Mouse (Mus musculus): ENCODE results near the gene Zfp92.
A peak's percentile ranks its signal among the peaks of the same experiment; 100 is the strongest.
"Not testable (repeated sequence)": the region's sequence is repeated elsewhere in the genome, so short reads cannot be mapped to it uniquely, and the experiment has no call there.

The Zfp92 gene

DNA sequence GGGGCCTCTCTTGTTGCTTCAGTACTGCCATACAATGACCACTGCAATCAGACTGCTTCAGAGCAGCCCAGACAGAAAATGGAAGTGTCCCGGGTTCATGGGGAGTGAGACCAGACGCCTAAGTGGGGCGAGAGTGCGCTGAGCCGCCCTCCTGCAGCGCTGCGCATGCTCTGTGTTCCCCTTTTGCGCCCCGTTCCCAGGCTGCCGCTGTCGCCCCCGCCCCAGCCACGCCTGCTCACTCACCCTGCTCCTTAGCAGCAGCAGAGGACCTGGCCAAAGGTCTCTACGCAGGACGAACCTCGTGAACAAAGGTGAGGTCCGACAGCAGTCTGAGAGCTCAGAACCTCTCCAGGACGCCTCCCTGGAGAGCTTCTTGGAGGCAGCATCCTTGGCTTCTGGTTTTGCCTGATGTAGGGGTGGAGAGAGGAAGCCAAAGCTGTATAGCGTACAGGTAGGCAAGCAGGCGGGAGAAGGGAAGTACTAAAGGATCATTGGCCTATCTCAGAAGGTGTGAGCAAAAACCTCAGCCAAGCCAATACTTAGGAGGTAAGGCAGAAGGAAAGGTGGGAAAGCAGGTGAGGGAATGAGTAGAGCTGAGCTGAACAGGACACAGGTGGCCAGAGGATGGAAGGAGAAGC, at the start of gene Zfp92:
TSS of gene Zfp92 (plus strand) at position 217 of the 638 bp plus-strand sequence.
- no peak for DNase-seq

GRCm38 (mm10) chrX:73363291-73363690, 47.6 kb upstream of the Zfp92 start:
- DNase-seq, result peak; percentile 10

DNA sequence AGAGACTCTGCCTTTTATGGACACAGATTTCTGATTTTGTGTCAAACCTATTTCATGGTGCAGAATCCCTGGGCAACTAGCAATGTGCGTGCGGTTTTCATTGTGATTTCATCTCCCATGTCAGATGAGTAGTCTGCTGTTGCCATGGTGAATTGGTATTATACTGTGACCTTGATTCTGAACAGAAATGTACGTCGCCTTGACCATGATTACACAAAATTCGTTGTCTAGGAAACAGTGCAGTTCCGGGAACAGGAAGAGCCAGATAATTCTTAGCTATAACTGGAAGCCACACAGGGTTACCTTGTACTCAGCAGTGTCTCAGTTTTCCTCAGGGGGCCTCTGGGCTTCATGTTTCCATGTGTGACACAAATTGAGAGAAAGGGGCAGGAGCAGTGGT, 26.5 kb upstream of the Zfp92 start:
- no peak for DNase-seq

- DNase-seq, result no peak
Measured at GRCm38 (mm10) chrX:73384924-73385323, 26.0 kb upstream of the Zfp92 start.

GRCm38 (mm10) chrX:73391481-73391880, 19.4 kb upstream of the Zfp92 start:
- no peak for DNase-seq

DNA sequence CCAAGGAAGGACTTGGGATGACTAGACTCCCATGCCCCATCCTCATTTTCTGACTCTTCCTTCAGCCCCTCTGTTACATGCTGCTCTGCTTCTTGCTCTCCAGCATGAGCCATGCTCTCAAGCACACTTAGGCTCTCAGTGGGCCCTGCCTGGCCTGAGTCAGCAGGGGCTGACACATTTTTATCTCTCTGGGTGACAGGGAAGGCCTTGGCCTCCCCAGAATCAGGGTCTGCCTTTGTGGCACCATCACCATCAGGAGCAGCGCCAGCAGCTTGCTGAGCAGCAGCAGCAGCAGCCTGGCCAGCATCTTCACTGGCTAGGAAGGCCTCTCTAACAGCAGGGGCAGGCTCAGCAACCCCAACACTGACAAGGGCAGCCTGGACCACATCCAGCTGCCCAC, 14.4 kb upstream of the Zfp92 start:
- DNase-seq, result no peak

- DNase-seq, result not testable (repeated sequence)
Measured at GRCm38 (mm10) chrX:73398636-73399035, 12.3 kb upstream of the Zfp92 start, which contains the start of gene Gm18336. Gene Gm18336, minus strand, starts transcription at chrX:73398736.

DNA sequence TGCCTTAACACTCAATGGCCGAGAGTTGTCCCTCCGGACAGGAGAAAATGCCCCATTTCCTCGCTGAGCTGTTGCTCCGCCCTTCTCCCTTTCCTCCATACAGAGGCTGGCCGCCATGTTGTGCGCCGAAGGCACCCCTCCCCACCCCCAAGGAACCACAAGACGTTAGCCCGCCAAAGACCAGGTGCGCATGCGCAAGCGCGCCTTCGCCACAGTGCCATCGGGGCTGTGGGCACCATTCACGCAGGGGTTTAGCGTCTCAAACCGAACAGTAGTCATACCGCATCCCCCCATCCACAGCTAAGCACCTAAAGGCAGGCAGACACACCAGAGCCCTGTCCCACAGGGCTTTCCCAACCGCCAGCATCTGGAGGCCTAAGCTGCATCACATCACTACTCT, 9.9 kb upstream of the Zfp92 start:
- DNase-seq, result no peak

DNA sequence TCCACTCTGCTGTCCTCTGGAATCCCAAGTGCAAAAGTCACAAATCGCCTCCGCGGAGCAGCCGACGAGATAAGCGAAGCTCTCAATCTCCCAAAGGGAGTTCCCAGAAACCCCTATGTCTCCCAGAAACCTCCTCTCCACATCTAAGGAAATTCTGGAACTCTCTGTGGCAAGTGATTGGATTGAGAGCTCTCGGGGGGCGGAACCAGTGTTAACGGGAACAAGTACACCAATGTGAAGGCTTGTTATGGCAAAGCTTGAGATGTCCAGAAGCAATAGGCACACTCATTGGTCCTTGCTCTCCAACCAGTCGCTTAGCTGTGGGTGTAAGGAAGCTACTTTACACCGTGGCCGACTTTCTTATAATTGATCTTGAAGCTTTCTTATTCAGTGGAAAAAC, 9.3 kb upstream of the Zfp92 start:
- no peak for DNase-seq

DNA sequence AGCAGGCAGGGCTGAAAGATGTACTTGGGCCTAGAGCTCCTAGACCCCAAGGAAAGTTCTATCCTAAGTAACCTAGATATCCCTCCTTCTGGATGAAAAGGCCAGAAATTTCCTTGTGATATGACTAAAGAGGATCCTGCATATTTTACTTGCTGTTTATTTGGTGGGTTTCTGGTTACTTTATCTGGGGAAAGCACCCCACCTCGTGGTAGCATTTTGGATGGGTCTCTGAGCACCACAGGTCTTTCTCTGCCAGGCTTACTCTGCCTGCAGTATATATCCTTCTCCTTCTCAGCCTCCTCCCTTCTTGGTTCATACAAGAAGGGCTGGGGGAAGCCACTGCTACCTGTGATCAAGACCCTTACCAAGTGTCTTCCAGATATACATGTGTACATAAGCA, 1.9 kb downstream of the Zfp92 start:
- no peak for DNase-seq

GRCm38 (mm10) chrX:73430036-73430435, 19.1 kb downstream of the Zfp92 start:
- peak; percentile 11 for DNase-seq

- peak; percentile 21 for DNase-seq
Measured at GRCm38 (mm10) chrX:73432850-73433249, 22.0 kb downstream of the Zfp92 start.

DNA sequence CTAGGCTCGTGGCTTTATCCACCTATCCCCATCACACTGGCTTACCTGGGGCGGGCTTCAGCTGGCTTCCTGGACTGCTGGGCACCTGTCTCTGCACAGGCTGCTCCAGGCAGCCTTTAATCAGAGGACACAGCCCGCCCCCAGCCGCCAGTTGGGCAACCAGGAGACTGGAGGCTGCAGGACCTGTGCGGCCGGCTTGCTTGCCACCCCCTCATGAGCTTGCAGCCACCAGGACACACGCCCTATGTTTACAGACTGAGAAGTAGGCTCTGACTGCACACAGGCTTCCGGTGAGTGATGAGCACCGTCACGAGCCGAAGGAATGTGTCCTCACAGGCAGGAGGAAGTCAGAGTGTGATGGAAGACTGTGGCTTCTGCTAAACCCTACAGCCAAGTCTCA, 24.4 kb downstream of the Zfp92 start, which contains the start of gene Trex2:
TSS of gene Trex2 (minus strand) at position 93 of the 400 bp plus-strand sequence.
- peak; percentile 14 for DNase-seq

DNA sequence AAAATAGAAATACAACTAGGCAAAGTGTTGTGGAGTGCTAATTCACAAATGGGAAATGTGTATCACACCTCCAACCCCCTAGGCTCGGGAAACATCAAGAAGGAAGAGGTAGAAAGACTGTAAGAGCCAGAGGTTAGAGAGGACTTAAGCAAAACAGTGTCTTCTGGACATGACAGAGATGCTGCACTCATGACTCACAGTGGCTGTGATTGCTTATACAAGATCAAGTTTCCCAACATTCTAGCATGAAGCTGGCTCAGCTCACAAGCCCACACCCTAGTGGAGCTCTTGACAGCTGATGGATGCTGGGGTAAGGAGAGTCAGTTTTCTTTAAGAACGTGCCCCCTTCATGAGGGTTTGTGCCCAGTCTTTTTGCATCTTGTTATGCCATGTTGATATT, 30.5 kb downstream of the Zfp92 start:
- no peak for DNase-seq

- DNase-seq, result peak; percentile 80
Measured at GRCm38 (mm10) chrX:73451949-73452348, 41.1 kb downstream of the Zfp92 start.

DNA sequence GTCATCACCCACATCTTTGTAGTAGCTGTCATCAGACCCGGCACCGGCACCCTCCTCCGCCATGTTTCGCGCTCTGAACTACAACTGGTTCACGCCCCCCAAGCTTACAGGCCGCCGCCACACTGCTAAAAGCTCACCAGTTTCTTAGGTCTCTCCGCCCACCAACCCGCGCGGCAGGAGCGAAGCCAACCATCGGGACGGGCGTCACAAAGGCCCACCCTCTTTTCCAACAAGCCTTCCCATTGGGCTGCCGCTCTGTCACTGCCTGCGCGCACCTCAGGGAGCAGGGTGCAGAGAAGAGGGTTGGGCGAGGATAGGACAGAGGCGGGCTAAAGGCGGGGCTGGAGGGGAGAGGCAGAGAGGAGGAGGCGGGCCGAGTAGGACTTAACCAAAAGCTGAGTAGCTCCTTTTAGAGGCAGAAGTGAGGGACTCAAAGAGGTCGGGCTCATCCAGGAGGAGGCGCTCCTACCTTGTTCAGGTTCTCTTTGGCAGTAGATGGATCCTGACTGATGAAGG, 48.0 kb downstream of the Zfp92 start, which contains the start of gene Haus7:
TSS of gene Haus7 (minus strand) at position 168 of the 516 bp plus-strand sequence.
- DNase-seq, result peak; percentile 96

DNA sequence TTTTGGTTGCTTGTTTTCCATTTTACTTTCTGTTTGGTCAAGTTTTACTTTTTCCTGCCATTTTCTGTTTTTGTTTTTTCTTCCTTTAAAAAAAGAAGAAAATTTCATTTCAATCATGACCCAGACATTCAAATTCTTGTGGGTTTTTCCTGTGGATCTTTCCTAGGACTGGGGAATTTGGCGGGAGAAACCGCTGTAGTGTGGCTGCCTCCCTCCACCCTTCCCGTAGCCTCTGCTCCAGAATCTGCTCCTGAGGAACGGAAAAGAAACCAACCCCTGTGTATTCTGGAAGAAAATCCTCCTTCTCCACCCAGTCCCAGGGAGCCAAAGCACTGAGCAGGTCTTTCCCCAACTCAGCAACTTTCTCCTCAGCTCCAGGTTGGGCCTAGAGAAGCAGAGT, 49.9 kb downstream of the Zfp92 start:
- DNase-seq, result no peak

GRCm38 (mm10) chrX:73465483-73466186, 54.7 kb downstream of the Zfp92 start:
- DNase-seq, result peak; percentile 72

DNA sequence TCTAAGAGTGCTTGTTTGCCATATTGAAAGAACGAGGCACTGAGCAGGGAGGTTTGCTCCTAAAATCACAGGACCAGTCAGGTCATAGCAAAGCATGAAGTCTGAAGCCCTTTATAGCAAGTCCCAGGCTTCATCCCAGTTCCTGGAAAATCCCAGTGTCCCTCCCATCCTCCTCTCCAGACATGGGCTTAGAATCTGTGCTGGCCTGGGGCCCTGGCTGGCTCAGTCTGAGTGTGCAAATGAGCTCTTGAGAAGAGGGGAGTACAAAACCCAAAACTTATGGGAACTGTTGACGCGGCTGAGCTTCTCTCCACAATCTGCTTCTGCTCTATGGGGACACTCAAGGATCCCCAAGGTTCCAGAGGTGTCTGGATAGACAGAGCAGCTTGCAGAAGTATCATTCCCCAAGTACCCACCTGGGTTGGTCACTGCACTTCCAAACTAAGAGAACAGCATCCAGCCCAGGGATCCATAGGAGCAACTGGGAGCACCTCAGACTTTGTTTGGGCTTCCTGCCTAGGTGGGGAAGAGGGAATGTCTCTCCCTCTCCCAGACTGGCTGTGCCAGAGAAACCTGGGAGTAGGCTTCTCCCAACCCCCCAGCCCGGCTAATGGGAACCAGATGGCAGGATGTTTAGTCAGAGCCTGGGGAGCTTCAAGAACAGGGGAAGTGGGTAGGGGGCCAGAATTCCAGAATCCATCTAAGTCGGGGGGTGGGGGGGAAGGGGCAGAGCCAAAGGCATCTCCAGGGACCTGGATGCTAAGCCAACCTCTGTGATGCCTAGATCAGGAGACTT, 56.7 kb downstream of the Zfp92 start:
- DNase-seq, result peak; percentile 29

- DNase-seq, result peak; percentile 36
Measured at GRCm38 (mm10) chrX:73468330-73468729, 57.4 kb downstream of the Zfp92 start.

- DNase-seq, result no peak
Measured at GRCm38 (mm10) chrX:73468752-73469151, 57.9 kb downstream of the Zfp92 start.

- no peak for DNase-seq
Measured at GRCm38 (mm10) chrX:73471764-73472163, 60.9 kb downstream of the Zfp92 start.

Data from lung, postnatal 36 days (tissue).